Mouse (Mus musculus) CH12.LX (cell line): Measurements from ENCODE around the gene Tnnc1.

ENCODE experiments used
- JUND ChIP-seq: conservative IDR thresholded peaks from 2 replicates; pipeline ENCODE4 v1.6.1; 2011; ENCODE audit warnings: low read depth, low read length, improper control_type of control experiment
- POLR2A ChIP-seq: IDR thresholded peaks from 2 replicates; pipeline ENCODE4 v1.6.1; 2011; ENCODE audit warnings: low read depth, mild to moderate bottlenecking, improper control_type of control experiment, low read length
- SIN3A ChIP-seq: IDR thresholded peaks from 2 replicates; pipeline ENCODE4 v1.6.1; 2012; ENCODE audit warnings: low read length, improper control_type of control experiment, inconsistent platforms
- TCF12 ChIP-seq: IDR thresholded peaks from 2 replicates; pipeline ENCODE4 v1.6.1; 2014; ENCODE audit warnings: low read depth, mild to moderate bottlenecking, inconsistent platforms, low read length, improper control_type of control experiment

DNA sequence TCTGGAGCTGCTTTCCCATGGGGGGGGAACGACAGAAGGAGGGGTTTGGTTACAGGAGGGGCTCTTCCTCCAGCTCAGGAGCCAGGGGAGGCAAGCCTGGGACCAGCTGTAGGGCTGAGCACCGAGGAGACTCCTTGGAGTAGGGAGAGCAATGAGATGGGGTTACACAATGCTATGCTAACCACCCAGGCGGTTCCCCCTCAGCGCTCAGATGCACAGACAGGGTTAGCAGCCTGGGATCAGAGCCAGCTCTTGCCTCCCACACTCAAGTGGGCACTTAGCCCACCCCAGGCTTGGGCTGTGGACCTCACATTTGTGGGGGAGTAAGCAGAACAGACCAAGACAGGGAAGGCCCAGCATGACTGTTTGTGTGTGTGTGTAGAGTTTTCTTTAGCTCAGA lies 18.9 kb downstream of the Tnnc1 start:
- TF ChIP-seq TCF12 = no peak
- TF ChIP-seq SIN3A = no peak
- TF ChIP-seq JUND = no peak
- no peak for TF ChIP-seq POLR2A
